Mouse (Mus musculus) limb, embryonic 14.5 days (tissue): Measurements from ENCODE around the gene Fam214a. TPM values are rescaled to one million over a fixed set of nuclear protein-coding genes. Genes with fewer than 3 reads are reported as not detected.

ENCODE experiments used
- ATAC-seq: fragments of 200-750 bp; cut with Nextera tagmentation; 2 replicates; pipeline ENCODE4 v1.8.0; 2017; ENCODE audit warnings: low read depth, moderate number of reproducible peaks, moderate TSS enrichment; ENCODE audit not compliant: low FRiP score
- DNase-seq: peaks from one replicate; pipeline ENCODE4 v3.0.0-alpha.2; 2015; ENCODE audit warnings: low spot score
- H3K27ac ChIP-seq: fragments of 300-500 bp; sonication (generic); replicated peaks from 2 replicates; pipeline ENCODE4 v1.5.1; 2014; ENCODE audit warnings: low read depth, mild to moderate bottlenecking, low read length, moderate library complexity, mixed read lengths
- H3K27me3 ChIP-seq: fragments of 300-500 bp; sonication (generic); 2 replicates; pipeline ENCODE4 v1.6.1; 2014; ENCODE audit warnings: low read length, mixed read lengths; ENCODE audit not compliant: control insufficient read depth, insufficient read depth
- H3K36me3 ChIP-seq: fragments of 300-500 bp; sonication (generic); 2 replicates; pipeline ENCODE4 v1.6.1; 2014; ENCODE audit warnings: mild to moderate bottlenecking, low read length, moderate library complexity, mixed read lengths; ENCODE audit not compliant: control insufficient read depth, insufficient read depth
- H3K4me1 ChIP-seq: fragments of 300-500 bp; sonication (generic); 2 replicates; pipeline ENCODE4 v1.6.1; 2014; ENCODE audit warnings: antibody characterized with exemption, low read length, mixed read lengths; ENCODE audit not compliant: control insufficient read depth, insufficient read depth
- H3K4me2 ChIP-seq: fragments of 300-500 bp; sonication (generic); replicated peaks from 2 replicates; pipeline ENCODE4 v1.6.1; 2014; ENCODE audit warnings: low read depth, mild to moderate bottlenecking, low read length, moderate library complexity; ENCODE audit not compliant: severe bottlenecking
- H3K4me3 ChIP-seq: fragments of 300-500 bp; sonication (generic); replicated peaks from 2 replicates; pipeline ENCODE4 v1.5.1; 2014; ENCODE audit warnings: low read length
- H3K9ac ChIP-seq: fragments of 300-500 bp; sonication (generic); 2 replicates; pipeline ENCODE4 v1.6.1; 2014; ENCODE audit warnings: mild to moderate bottlenecking, low read depth, low read length, moderate library complexity; ENCODE audit not compliant: severe bottlenecking
- H3K9me3 ChIP-seq: fragments of 300-500 bp; sonication (generic); 2 replicates; pipeline ENCODE4 v1.6.1; 2016; ENCODE audit warnings: low read length; ENCODE audit not compliant: control insufficient read depth
- POLR2A ChIP-seq: fragments of 200-500 bp; IDR thresholded peaks from 2 replicates; pipeline ENCODE4 v1.8.0; 2012; ENCODE audit warnings: inconsistent platforms, mild to moderate bottlenecking, moderate library complexity, borderline replicate concordance; ENCODE audit not compliant: insufficient read depth, insufficient read length; ENCODE audit errors: extremely low read depth
- WGBS: fragments of 180-500 bp; shearing (Covaris S2); extraction: QIAGEN DNeasy Blood & Tissue Kit; methylation state at CpG from one replicate; pipeline ENCODE4 v1.1.7; 2014; 5-methylcytosine and 5-hydroxymethylcytosine counted together
- polyA plus RNA-seq, 2 experiments: library from polyadenylated mRNA; depleted of rRNA in 1 of 2; stranded (reverse) in 1 of 2; unstranded in 1 of 2; fragments of >200 nt; fragmentation: Nextera tagmentation in 1 of 2; extraction: Ambion mirVana in 1 of 2; gene quantifications; 2 replicates each; pipeline versions ENCODE4 v1.2.1 to v1.2.3; 2012 to 2014

Gene Fam214a
- polyA plus RNA-seq, 2 experiments: 9.6 to 10.7 TPM

DNA sequence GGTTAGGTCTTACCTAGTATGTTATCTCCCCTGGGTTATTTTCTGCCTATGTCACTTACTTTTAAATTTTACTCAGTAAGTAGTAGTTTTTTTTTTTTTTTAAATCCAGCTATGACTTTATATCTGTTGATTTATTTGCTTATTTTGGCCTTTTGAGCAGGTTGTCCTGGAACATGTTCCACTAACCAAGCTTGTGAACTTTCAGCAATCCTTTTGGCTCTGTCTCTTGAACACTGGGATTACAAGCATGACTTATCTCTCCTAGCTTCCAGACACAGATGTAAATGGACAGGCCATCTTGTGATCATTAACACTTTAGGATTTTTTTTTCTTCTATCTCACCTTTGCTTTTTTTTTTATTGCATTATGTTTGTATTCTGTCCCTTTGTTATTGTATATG, 94.4 kb downstream of the Fam214a start:
- H3K27me3 ChIP-seq: no peaks in the 10 kb centered on the region
- no peak overlapping the region for H3K9ac ChIP-seq
- peaks cover 27% of the 10 kb centered on the region for H3K36me3 ChIP-seq
- no peak overlapping the region for H3K27ac ChIP-seq
- DNase-seq (no peak), ATAC-seq (no peak)
- TF ChIP-seq POLR2A: no peak
- H3K4me2 ChIP-seq: no peak overlapping the region
- H3K4me3 ChIP-seq: no peak overlapping the region
- no peaks in the 10 kb centered on the region for H3K4me1 ChIP-seq
- H3K9me3 ChIP-seq: no peaks in the 10 kb centered on the region

DNA sequence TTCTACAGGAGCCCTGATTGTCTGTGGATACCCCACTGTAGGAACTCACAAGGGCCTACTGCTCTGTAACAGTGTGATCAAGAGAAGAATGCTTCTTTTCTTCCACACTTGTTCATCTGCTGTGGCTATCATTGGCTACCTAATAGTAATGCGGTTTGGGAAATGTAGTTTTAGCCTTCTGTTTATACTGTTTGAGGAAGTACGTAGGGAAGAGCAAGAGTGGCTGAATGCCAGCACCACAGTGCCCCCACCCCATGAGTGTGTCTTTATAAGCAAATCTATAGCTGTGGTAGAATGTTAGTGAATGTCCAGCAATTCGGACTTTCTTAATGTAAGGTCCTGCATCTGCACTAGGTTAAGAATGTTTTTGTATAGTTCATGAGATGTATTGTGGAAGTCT, 96.4 kb downstream of the Fam214a start:
- WGBS: 85% methylated on average over 3 of the region's 3 CpGs

DNA sequence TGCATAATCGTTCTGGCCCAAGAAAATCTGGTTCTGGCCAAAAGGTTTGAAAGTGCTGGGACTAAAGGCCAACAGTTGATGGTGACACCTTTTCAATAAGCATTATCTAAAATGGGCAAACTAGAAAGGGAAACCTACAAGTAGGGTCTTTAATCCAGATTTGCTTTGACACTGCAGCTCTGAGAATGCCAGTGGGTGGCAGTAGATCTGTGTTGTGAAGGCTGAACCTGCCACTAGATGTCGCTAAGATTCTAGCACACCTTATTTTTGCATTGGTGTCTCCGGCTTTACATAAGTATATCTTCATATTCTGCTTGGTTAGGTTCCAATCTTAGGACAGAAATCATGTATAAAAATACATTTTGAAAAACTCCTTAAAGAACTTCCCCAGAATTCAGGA, 97.3 kb downstream of the Fam214a start:
- ATAC-seq: no peak
- WGBS: 33% methylated on average over 3 of the region's 3 CpGs
- peaks cover 19% of the 10 kb centered on the region for H3K36me3 ChIP-seq

More for the DNA sequence above, 96.4 kb downstream of the Fam214a start:
- Histone ChIP-seq H3K9ac (no peak overlapping the region), H3K4me1 (no peaks in the 10 kb centered on the region), H3K36me3 (peaks cover 19% of the 10 kb centered on the region), H3K27me3 (no peaks in the 10 kb centered on the region), H3K4me3 (no peak overlapping the region), H3K9me3 (no peaks in the 10 kb centered on the region), H3K27ac (no peak overlapping the region), H3K4me2 (no peak overlapping the region)
- DNase-seq: no peak
- no peak for ATAC-seq
- no peak for TF ChIP-seq POLR2A

DNA sequence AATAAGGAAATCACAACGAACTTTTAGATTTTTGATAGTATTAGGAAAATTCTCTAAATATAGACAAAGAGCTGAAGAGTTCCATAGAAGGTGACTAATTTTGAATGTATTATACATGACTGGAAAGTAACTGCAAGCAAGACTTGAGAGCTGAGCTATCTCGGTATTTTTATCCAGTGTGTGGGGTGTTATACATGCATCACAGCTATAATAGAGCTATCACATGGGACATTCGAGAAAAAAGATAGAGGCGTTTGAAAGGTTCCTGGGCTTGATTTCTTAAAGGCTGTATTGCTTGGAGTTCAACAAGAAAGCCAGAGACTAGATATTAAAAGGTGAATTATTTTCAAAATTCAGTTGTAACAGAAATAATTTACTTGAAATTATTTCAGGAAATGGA, 99.2 kb downstream of the Fam214a start:
- WGBS: 89% methylated on average over 4 of the region's 4 CpGs
- DNase-seq (no peak), ATAC-seq (no peak)
- Histone ChIP-seq H3K4me3 (no peak overlapping the region), H3K27ac (no peak overlapping the region), H3K27me3 (no peaks in the 10 kb centered on the region), H3K9ac (no peak overlapping the region), H3K9me3 (no peaks in the 10 kb centered on the region), H3K36me3 (peaks cover 18% of the 10 kb centered on the region), H3K4me1 (no peaks in the 10 kb centered on the region), H3K4me2 (no peak overlapping the region)
- no peak for TF ChIP-seq POLR2A

More for the DNA sequence above, 97.3 kb downstream of the Fam214a start:
- Histone ChIP-seq H3K4me3 (no peak overlapping the region), H3K4me1 (no peaks in the 10 kb centered on the region), H3K27me3 (no peaks in the 10 kb centered on the region), H3K27ac (no peak overlapping the region), H3K9me3 (no peaks in the 10 kb centered on the region), H3K4me2 (no peak overlapping the region), H3K9ac (no peak overlapping the region)
- no peak for TF ChIP-seq POLR2A
- DNase-seq: peak; percentile 81

DNA sequence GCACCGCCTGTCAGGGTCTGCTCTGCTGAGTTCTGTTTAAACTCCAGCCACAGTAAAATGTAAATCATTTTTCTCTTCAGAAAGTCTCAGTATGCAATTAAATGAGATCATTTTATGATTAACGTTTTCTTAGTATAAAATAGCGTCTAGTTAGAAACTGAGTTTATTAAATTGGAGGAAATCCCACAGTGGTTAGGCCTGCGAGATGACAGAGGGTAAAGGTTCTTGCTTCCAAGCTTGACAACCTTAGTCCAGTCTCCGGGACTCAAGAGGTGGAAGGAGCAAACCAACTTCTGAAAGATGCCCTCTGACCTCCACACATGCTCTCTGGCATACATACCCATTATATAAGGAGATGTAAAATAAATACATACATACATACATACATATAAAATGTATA, 102.4 kb downstream of the Fam214a start:
- H3K9ac ChIP-seq: no peak overlapping the region
- peaks cover 34% of the 10 kb centered on the region for H3K36me3 ChIP-seq
- H3K4me3 ChIP-seq: no peak overlapping the region
- H3K4me1 ChIP-seq: no peaks in the 10 kb centered on the region
- no peaks in the 10 kb centered on the region for H3K27me3 ChIP-seq
- H3K9me3 ChIP-seq: no peaks in the 10 kb centered on the region
- DNase-seq: no peak
- ATAC-seq: no peak
- no peak overlapping the region for H3K4me2 ChIP-seq
- no peak for TF ChIP-seq POLR2A
- 79% methylated on average over 5 of the region's 5 CpGs for WGBS
- H3K27ac ChIP-seq: no peak overlapping the region
